Comparison of ENCODE assay signal across 17 mouse cellular contexts in the genomic region with DNA sequence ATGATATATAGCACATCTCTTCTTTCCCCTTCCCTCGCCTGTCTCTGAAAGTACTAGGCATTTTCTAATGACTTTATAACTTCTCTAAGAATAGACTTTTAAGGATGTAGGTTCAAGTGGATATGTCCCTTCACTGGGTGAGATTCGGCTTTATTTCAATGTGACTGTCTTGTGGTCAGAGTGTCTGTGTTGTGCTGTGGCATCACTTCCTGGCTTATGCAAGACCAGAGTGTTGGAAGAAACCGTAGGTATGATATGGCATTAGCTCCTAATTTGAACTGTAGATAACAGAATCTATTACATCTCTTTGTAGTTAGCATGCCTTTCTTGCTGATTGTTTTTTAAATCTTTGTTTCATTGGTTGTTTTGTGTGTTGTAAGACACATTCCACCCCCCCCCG.
"Had no signal": no experiment of that assay in that cellular context is flagged by ENCODE, and none has a peak within 500 bp of the region (broad histone marks: within the 10 kb centered on the region; RNA-seq: fewer than 3 reads in every experiment).

No protein-coding gene starts in this region.

- DNase-seq: kidney, adult 2 months; kidney, postnatal 14 days; layer of hippocampus, postnatal 36 days; liver; lung, adult 2 months; lung, postnatal 10 days; retina, postnatal 1 day; right cerebral cortex, postnatal 4 days; spleen, adult 18-20 months; thymus, adult 18-20 months; thymus, postnatal 14 days had no signal

- H3K9me3 ChIP-seq: kidney, embryonic 15.5 days; limb, embryonic 12.5 days; neural tube, embryonic 15.5 days had no signal

- H3K4me2 ChIP-seq: kidney, embryonic 15.5 days; limb, embryonic 12.5 days; midbrain, embryonic 12.5 days; neural tube, embryonic 15.5 days had no signal

- ATAC-seq: intestine, embryonic 16.5 days had no signal

- H3K27me3 ChIP-seq: kidney, embryonic 15.5 days; neural tube, embryonic 15.5 days had no signal

- H3K36me3 ChIP-seq: kidney, embryonic 15.5 days; limb, embryonic 12.5 days; midbrain, embryonic 12.5 days; neural tube, embryonic 15.5 days had no signal

- H3K9ac ChIP-seq: kidney, embryonic 15.5 days; limb, embryonic 12.5 days; liver, embryonic 14.5 days; midbrain, embryonic 12.5 days; neural tube, embryonic 15.5 days had no signal

- H3K4me3 ChIP-seq: kidney, embryonic 15.5 days; limb, embryonic 12.5 days; midbrain, embryonic 12.5 days; neural tube, embryonic 15.5 days had no signal

- H3K27ac ChIP-seq: kidney, embryonic 15.5 days; limb, embryonic 12.5 days; liver, embryonic 14.5 days; midbrain, embryonic 12.5 days; neural tube, embryonic 15.5 days had no signal
